Mouse (Mus musculus): ENCODE measurements around the gene Smyd3. TPM values are rescaled to one million over a fixed set of nuclear protein-coding genes. Genes with fewer than 3 reads are reported as not detected.

Smyd3 gene
- polyA plus RNA-seq, 1 experiment from 2014 or later: 28.3 TPM

GRCm38 (mm10) chr1:179149468-179150140 is 368.2 kb downstream of the Smyd3 start:
- no peak overlapping the region for H3K9ac ChIP-seq (ENCODE audit: low read depth, low read length)
- no peaks in the 10 kb centered on the region for H3K36me3 ChIP-seq (ENCODE audit: control insufficient read depth, insufficient read depth, low read length)
- no peak overlapping the region for H3K4me2 ChIP-seq (ENCODE audit: low read length)
- H3K4me1 ChIP-seq (ENCODE audit: control insufficient read depth, insufficient read depth, low read depth, low read length): no peaks in the 10 kb centered on the region; the same call in 1 of the 2 replicates
- no peak for ATAC-seq
- H3K27ac ChIP-seq (ENCODE audit: low read depth, low read length): no peak overlapping the region
- no peaks in the 10 kb centered on the region for H3K9me3 ChIP-seq (ENCODE audit: control insufficient read depth, low read length)
- no peak overlapping the region for H3K4me3 ChIP-seq (ENCODE audit: low read length)
- WGBS: 83% methylated on average over 5 of the region's 5 CpGs
- H3K27me3 ChIP-seq (replicated peaks; ENCODE audit: control insufficient read depth, insufficient read depth, low read length): no peaks in the 10 kb centered on the region

- no peaks in the 10 kb centered on the region for H3K27me3 ChIP-seq (replicated peaks; ENCODE audit: control insufficient read depth, insufficient read depth, low read length)
- WGBS: 43% methylated on average over 9 of the region's 9 CpGs
These were observed 371.1 kb downstream of the Smyd3 start for GRCm38 (mm10) chr1:179146730-179147167.

DNA sequence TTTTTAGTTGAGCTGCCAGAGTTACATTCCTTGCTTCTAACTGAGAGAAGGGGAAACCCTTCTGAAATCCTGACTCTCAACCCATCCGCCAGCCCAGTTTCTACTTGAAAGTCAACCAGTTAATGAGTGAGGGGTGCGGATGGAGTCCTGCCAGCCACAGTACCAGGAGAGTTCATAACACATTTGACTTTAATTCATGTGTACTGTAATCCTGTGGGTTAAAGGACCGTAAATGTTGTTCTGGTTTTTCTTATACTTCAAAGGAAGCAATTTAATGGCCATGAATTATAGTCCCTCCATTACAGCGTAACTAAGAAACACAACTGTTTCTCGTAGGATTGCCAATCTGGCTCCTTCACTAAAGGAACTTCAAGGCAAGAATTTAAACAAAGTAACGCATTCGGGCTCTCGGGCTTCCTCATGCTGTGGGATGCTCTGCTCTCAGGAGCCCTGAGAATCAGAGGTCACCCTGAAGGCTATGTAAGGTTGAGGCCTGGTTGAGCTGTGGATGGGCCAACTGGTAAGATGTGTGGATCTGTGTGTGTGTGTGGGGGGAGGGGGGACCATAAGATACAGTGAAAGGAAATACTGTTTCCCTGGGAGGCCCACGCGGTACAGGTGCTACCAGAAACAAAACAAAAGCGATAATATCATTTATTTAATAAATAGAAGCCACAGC is 374.5 kb downstream of the Smyd3 start:
- H3K9me3 ChIP-seq (ENCODE audit: control insufficient read depth, low read length): no peaks in the 10 kb centered on the region
- H3K9ac ChIP-seq (ENCODE audit: low read depth, low read length): no peak overlapping the region
- no peaks in the 10 kb centered on the region for H3K27me3 ChIP-seq (replicated peaks; ENCODE audit: control insufficient read depth, insufficient read depth, low read length)
- H3K27ac ChIP-seq (ENCODE audit: low read depth, low read length): no peak overlapping the region
- no peak for ATAC-seq
- no peaks in the 10 kb centered on the region; the same call in 1 of the 2 replicates for H3K4me1 ChIP-seq (ENCODE audit: control insufficient read depth, insufficient read depth, low read depth, low read length)
- WGBS: 76% methylated on average over 11 of the region's 11 CpGs
- no peaks in the 10 kb centered on the region for H3K36me3 ChIP-seq (ENCODE audit: control insufficient read depth, insufficient read depth, low read length)
- H3K4me2 ChIP-seq (ENCODE audit: low read length): no peak overlapping the region
- H3K4me3 ChIP-seq (ENCODE audit: low read length): no peak overlapping the region

More at GRCm38 (mm10) chr1:179146730-179147167, 371.1 kb downstream of the Smyd3 start:
- ATAC-seq: peak; percentile 60; the same call in 1 of the 2 replicates
- no peaks in the 10 kb centered on the region for H3K9me3 ChIP-seq (ENCODE audit: control insufficient read depth, low read length)
- H3K4me3 ChIP-seq (ENCODE audit: low read length): no peak overlapping the region
- no peak overlapping the region for H3K27ac ChIP-seq (ENCODE audit: low read depth, low read length)
- no peaks in the 10 kb centered on the region for H3K36me3 ChIP-seq (ENCODE audit: control insufficient read depth, insufficient read depth, low read length)
- no peak overlapping the region for H3K9ac ChIP-seq (ENCODE audit: low read depth, low read length)
- H3K4me2 ChIP-seq (ENCODE audit: low read length): no peak overlapping the region
- H3K4me1 ChIP-seq (ENCODE audit: control insufficient read depth, insufficient read depth, low read depth, low read length): no peaks in the 10 kb centered on the region; the same call in 1 of the 2 replicates

GRCm38 (mm10) chr1:179142177-179142576 is 375.7 kb downstream of the Smyd3 start:
- no peaks in the 10 kb centered on the region for H3K27me3 ChIP-seq (replicated peaks; ENCODE audit: control insufficient read depth, insufficient read depth, low read length)
- 52% methylated on average over 3 of the region's 3 CpGs for WGBS
- no peak overlapping the region for H3K4me3 ChIP-seq (ENCODE audit: low read length)
- no peaks in the 10 kb centered on the region; the same call in 1 of the 2 replicates for H3K4me1 ChIP-seq (ENCODE audit: control insufficient read depth, insufficient read depth, low read depth, low read length)
- H3K9me3 ChIP-seq (ENCODE audit: control insufficient read depth, low read length): no peaks in the 10 kb centered on the region
- H3K36me3 ChIP-seq (ENCODE audit: control insufficient read depth, insufficient read depth, low read length): no peaks in the 10 kb centered on the region
- no peak overlapping the region for H3K27ac ChIP-seq (ENCODE audit: low read depth, low read length)
- no peak overlapping the region for H3K9ac ChIP-seq (ENCODE audit: low read depth, low read length)
- H3K4me2 ChIP-seq (ENCODE audit: low read length): no peak overlapping the region
- peak; percentile 31; the same call in 1 of the 2 replicates for ATAC-seq

GRCm38 (mm10) chr1:179141071-179141650 is 376.7 kb downstream of the Smyd3 start:
- H3K4me2 ChIP-seq (ENCODE audit: low read length): no peak overlapping the region
- H3K27ac ChIP-seq (ENCODE audit: low read depth, low read length): no peak overlapping the region
- no peak overlapping the region for H3K4me3 ChIP-seq (ENCODE audit: low read length)
- WGBS: 79% methylated on average over 12 of the region's 12 CpGs
- no peak for ATAC-seq
- no peaks in the 10 kb centered on the region for H3K27me3 ChIP-seq (replicated peaks; ENCODE audit: control insufficient read depth, insufficient read depth, low read length)
- H3K9me3 ChIP-seq (ENCODE audit: control insufficient read depth, low read length): no peaks in the 10 kb centered on the region
- H3K36me3 ChIP-seq (ENCODE audit: control insufficient read depth, insufficient read depth, low read length): no peaks in the 10 kb centered on the region
- H3K9ac ChIP-seq (ENCODE audit: low read depth, low read length): no peak overlapping the region
- H3K4me1 ChIP-seq (ENCODE audit: control insufficient read depth, insufficient read depth, low read depth, low read length): peaks cover 7% of the 10 kb centered on the region

DNA sequence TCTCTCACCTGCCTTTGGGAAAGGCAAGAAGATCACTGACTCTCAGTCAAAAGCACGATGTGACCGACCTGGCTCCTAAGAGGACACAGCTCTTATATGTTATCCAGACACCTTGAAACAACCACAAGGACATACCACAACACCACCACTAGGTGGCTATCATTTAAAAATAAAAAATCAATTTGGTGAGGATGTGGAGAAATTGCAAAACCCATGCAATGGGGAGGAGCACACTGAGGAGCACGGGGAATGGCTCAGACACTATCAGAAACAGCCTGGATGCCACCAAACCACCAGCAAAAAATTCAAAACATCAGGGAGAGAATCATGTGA is 380.7 kb downstream of the Smyd3 start:
- Histone ChIP-seq H3K9ac (ENCODE audit: low read depth, low read length) (no peak overlapping the region), H3K9me3 (ENCODE audit: control insufficient read depth, low read length) (peaks cover 4% of the 10 kb centered on the region; the same call in 1 of the 2 replicates), H3K4me3 (ENCODE audit: low read length) (no peak overlapping the region), H3K36me3 (ENCODE audit: control insufficient read depth, insufficient read depth, low read length) (no peaks in the 10 kb centered on the region), H3K4me1 (ENCODE audit: control insufficient read depth, insufficient read depth, low read depth, low read length) (peaks cover 7% of the 10 kb centered on the region), H3K4me2 (ENCODE audit: low read length) (no peak overlapping the region), H3K27ac (ENCODE audit: low read depth, low read length) (no peak overlapping the region), H3K27me3 (replicated peaks; ENCODE audit: control insufficient read depth, insufficient read depth, low read length) (no peaks in the 10 kb centered on the region)
- no peak for ATAC-seq
- 62% methylated on average over 3 of the region's 3 CpGs for WGBS

DNA sequence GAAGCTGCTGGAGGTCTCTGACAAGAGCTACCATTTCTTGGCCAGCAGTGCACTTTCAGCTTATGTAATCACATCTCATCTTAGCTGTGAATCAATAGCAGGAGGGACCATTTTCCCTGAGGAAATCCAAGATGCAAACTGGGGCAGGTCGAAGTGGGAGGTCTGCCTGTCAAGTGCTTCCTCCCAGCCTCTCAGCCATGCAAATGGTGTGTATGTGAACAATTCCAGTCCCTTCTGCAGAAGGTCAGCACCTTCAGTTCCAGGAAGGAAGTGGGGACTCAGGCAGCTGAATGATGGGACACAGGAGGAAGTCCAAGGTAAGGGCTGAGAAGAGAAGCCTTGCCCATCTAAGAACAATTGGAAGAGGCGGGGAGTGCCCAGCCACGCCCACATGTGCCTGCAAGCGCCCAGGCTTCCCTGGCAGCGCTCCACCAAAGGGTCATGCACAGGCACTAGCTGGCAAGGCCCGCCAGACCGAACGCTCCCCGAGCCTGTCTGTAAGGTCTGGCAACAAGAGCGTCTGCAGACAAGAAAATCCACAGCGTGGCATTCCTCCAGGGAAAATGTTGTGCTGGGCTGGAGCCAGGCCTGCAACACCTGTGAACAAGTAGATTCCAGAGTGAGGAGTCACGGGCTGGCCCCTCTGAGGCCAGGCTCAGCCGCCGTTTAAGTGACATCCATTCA is 381.2 kb downstream of the Smyd3 start:
- WGBS: 47% methylated on average over 14 of the region's 14 CpGs
- 0 out of 2 replicates have a peak, but pooled peaks have one; percentile 14 for ATAC-seq
- no peak overlapping the region for H3K27ac ChIP-seq (ENCODE audit: low read depth, low read length)

GRCm38 (mm10) chr1:179129995-179130394 is 387.8 kb downstream of the Smyd3 start:
- Histone ChIP-seq H3K27ac (ENCODE audit: low read depth, low read length) (no peak overlapping the region), H3K9ac (ENCODE audit: low read depth, low read length) (no peak overlapping the region), H3K9me3 (ENCODE audit: control insufficient read depth, low read length) (peaks cover 4% of the 10 kb centered on the region; the same call in 1 of the 2 replicates), H3K4me2 (ENCODE audit: low read length) (no peak overlapping the region), H3K4me1 (ENCODE audit: control insufficient read depth, insufficient read depth, low read depth, low read length) (no peaks in the 10 kb centered on the region), H3K27me3 (replicated peaks; ENCODE audit: control insufficient read depth, insufficient read depth, low read length) (no peaks in the 10 kb centered on the region), H3K36me3 (ENCODE audit: control insufficient read depth, insufficient read depth, low read length) (no peaks in the 10 kb centered on the region), H3K4me3 (ENCODE audit: low read length) (no peak overlapping the region)
- no peak for ATAC-seq
- 94% methylated on average over 5 of the region's 5 CpGs for WGBS

More for the DNA sequence above, 381.2 kb downstream of the Smyd3 start:
- Histone ChIP-seq H3K36me3 (ENCODE audit: control insufficient read depth, insufficient read depth, low read length) (no peaks in the 10 kb centered on the region), H3K4me2 (ENCODE audit: low read length) (no peak overlapping the region), H3K4me1 (ENCODE audit: control insufficient read depth, insufficient read depth, low read depth, low read length) (peaks cover 7% of the 10 kb centered on the region), H3K9ac (ENCODE audit: low read depth, low read length) (no peak overlapping the region), H3K9me3 (ENCODE audit: control insufficient read depth, low read length) (peaks cover 4% of the 10 kb centered on the region; the same call in 1 of the 2 replicates), H3K4me3 (ENCODE audit: low read length) (no peak overlapping the region), H3K27me3 (replicated peaks; ENCODE audit: control insufficient read depth, insufficient read depth, low read length) (no peaks in the 10 kb centered on the region)

DNA sequence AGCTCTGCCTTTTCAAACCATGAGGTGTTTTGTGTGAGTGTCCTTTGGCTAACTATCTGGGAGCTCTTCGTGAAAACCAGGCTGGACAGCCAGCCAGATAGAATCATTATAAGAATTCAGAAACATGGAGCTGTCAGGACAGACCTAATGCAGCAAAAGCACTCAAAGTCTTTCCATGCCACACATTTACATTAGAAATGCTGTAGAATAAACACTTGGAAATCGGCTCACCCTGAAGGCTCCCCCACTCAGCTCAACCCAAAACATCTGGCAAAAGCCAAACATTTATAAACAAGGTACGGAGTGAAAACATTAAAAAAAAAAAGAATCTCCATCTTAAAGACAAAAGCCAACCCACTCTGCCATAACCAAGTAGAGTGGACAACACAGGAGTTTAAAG is 391.6 kb downstream of the Smyd3 start:
- no peak overlapping the region for H3K9ac ChIP-seq (ENCODE audit: low read depth, low read length)
- no peaks in the 10 kb centered on the region for H3K9me3 ChIP-seq (ENCODE audit: control insufficient read depth, low read length)
- H3K27ac ChIP-seq (ENCODE audit: low read depth, low read length): no peak overlapping the region
- no peak overlapping the region for H3K4me3 ChIP-seq (ENCODE audit: low read length)
- H3K27me3 ChIP-seq (replicated peaks; ENCODE audit: control insufficient read depth, insufficient read depth, low read length): no peaks in the 10 kb centered on the region
- H3K4me2 ChIP-seq (ENCODE audit: low read length): no peak overlapping the region
- no peaks in the 10 kb centered on the region for H3K4me1 ChIP-seq (ENCODE audit: control insufficient read depth, insufficient read depth, low read depth, low read length)
- no peaks in the 10 kb centered on the region for H3K36me3 ChIP-seq (ENCODE audit: control insufficient read depth, insufficient read depth, low read length)
- no peak for ATAC-seq
- 77% methylated on average over 3 of the region's 3 CpGs for WGBS
